Mouse (Mus musculus): ENCODE measurements around the gene Usp32.

DNA sequence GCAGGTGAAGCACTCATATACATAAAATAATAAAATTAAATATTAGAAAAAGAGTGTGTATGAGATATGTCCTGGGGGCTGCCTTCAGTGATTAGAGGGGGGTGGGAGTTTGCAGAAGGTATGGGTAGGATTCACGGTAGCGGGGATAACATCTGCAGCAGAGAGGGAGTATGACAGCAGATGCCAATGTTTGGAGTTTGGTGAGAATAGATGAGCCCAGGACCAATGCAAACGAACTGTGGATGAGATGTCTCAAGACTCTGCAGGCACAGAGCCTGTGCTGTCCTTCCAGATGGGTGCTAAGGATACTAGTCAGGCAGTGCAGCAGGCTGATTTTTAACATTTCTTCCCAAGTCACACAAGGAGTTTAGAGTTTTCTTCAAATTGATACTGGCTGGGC lies 163.3 kb downstream of the Usp32 start:
- TF ChIP-seq CTCF (IDR thresholded peaks at IDR 0.05; ENCODE audit: low read depth) (no peak), EP300 (IDR thresholded peaks at IDR 0.05; ENCODE audit: low read depth) (no peak)

All from liver, embryonic 14.5 days (tissue).